Mouse (Mus musculus): ENCODE data around the gene Rc3h2. TPM values are rescaled to one million over a fixed set of nuclear protein-coding genes. Genes with fewer than 3 reads are reported as not detected.
A peak's percentile ranks its signal among the peaks of the same experiment; 100 is the strongest.

The Rc3h2 gene
- polyA plus RNA-seq, 1 experiment, result 60.9 TPM

DNA sequence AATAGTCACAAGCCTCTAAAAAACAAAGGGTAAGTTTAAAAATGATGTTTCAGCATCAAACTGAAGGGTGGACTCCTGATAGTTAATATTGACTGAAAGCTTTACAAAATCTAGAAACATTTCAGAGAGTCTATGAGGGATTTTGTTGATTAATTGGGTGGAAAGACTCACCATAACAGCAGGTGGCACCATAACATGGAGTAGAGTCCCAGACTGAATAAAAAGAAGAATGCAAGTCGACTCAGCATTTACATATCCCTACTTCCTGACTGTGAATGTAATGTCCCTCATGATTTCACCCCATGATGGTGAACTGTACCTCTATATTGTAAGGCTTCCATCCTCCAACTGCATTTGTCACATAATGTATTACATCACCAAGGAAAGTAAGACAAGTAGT lies 27.2 kb downstream of the Rc3h2 start:
- TF ChIP-seq EP300 (IDR thresholded peaks at IDR 0.05; ENCODE audit: insufficient read depth, low read depth, low read length) (no peak), CTCF (IDR thresholded peaks at IDR 0.05; ENCODE audit: low read depth, low read length) (no peak), POLR2A (IDR thresholded peaks at IDR 0.05; ENCODE audit: insufficient read depth, low read length) (no peak)
- H3K4me3 ChIP-seq (ENCODE audit: low read depth, low read length), result no peak overlapping the region
- H3K4me1 ChIP-seq (ENCODE audit: control insufficient read depth, insufficient read depth, low read length), result no peaks in the 10 kb centered on the region
- no peaks in the 10 kb centered on the region for H3K9me3 ChIP-seq (replicated peaks; ENCODE audit: control insufficient read depth, insufficient read depth, low read length, poor library complexity, severe bottlenecking)
- H3K27ac ChIP-seq (ENCODE audit: insufficient read depth, low read length), result no peak overlapping the region
- peaks cover 16% of the 10 kb centered on the region for H3K36me3 ChIP-seq (ENCODE audit: control insufficient read depth, insufficient read depth, low read length, poor library complexity, severe bottlenecking)
- H3K27me3 ChIP-seq (ENCODE audit: control insufficient read depth, insufficient read depth, low read length, poor library complexity, severe bottlenecking), result no peaks in the 10 kb centered on the region
- H3K9ac ChIP-seq (ENCODE audit: low read depth, poor library complexity, severe bottlenecking), result no peak overlapping the region

DNA sequence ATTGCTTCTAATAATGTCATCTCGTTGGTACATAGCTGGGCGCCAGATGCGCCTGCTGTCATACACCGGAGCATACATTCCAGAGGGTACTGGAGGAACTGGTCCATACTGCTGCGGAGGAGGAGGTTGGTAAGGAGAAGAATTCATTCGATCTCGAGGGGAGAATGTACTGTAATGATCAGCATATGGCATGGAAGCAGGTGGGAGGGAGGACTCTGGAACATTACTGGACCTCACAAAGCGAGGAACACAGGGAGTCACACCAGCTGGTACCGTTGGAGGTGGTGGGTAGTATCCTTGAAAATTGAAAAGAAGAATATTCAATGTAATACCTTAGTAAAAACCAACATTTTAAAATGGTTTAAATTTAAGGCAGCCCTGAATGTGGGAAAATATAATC lies 39.8 kb downstream of the Rc3h2 start:
- H3K9ac ChIP-seq (ENCODE audit: low read depth, poor library complexity, severe bottlenecking), result no peak overlapping the region
- no peaks in the 10 kb centered on the region for H3K9me3 ChIP-seq (replicated peaks; ENCODE audit: control insufficient read depth, insufficient read depth, low read length, poor library complexity, severe bottlenecking)
- H3K4me3 ChIP-seq (ENCODE audit: low read depth, low read length), result no peak overlapping the region
- no peaks in the 10 kb centered on the region for H3K27me3 ChIP-seq (ENCODE audit: control insufficient read depth, insufficient read depth, low read length, poor library complexity, severe bottlenecking)
- peaks cover 19% of the 10 kb centered on the region for H3K36me3 ChIP-seq (ENCODE audit: control insufficient read depth, insufficient read depth, low read length, poor library complexity, severe bottlenecking)
- no peak for TF ChIP-seq POLR2A (IDR thresholded peaks at IDR 0.05; ENCODE audit: insufficient read depth, low read length)
- H3K27ac ChIP-seq (ENCODE audit: insufficient read depth, low read length), result no peak overlapping the region
- H3K4me1 ChIP-seq (ENCODE audit: control insufficient read depth, insufficient read depth, low read length), result no peaks in the 10 kb centered on the region

DNA sequence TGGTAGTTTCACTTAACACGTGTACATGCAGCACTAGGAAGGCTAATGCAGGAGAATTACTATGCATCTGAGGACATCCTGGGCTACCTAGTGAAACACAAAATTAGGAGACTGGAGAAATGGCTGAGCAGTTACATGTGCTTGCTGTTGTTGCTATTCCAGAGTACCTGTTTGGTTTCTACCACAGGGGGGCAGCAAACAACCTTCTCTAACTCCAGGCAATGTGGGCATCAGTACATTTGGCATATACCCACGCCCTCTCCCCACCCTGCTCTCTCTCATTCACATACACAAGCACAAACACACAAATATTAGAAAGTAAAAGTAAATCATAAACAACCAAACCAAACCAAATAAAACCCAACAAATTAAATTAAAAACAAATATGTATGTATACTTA lies 42.5 kb downstream of the Rc3h2 start:
- H3K4me1 ChIP-seq (ENCODE audit: control insufficient read depth, insufficient read depth, low read length), result no peaks in the 10 kb centered on the region
- no peak overlapping the region for H3K9ac ChIP-seq (ENCODE audit: low read depth, poor library complexity, severe bottlenecking)
- H3K9me3 ChIP-seq (replicated peaks; ENCODE audit: control insufficient read depth, insufficient read depth, low read length, poor library complexity, severe bottlenecking), result no peaks in the 10 kb centered on the region
- no peak overlapping the region for H3K4me3 ChIP-seq (ENCODE audit: low read depth, low read length)
- TF ChIP-seq EP300 (IDR thresholded peaks at IDR 0.05; ENCODE audit: insufficient read depth, low read depth, low read length), result no peak
- no peak for TF ChIP-seq POLR2A (IDR thresholded peaks at IDR 0.05; ENCODE audit: insufficient read depth, low read length)
- peak; percentile 44 for TF ChIP-seq CTCF (IDR thresholded peaks at IDR 0.05; ENCODE audit: low read depth, low read length)
- H3K27me3 ChIP-seq (ENCODE audit: control insufficient read depth, insufficient read depth, low read length, poor library complexity, severe bottlenecking), result no peaks in the 10 kb centered on the region
- H3K36me3 ChIP-seq (ENCODE audit: control insufficient read depth, insufficient read depth, low read length, poor library complexity, severe bottlenecking), result peaks cover 35% of the 10 kb centered on the region
- no peak overlapping the region for H3K27ac ChIP-seq (ENCODE audit: insufficient read depth, low read length)

DNA sequence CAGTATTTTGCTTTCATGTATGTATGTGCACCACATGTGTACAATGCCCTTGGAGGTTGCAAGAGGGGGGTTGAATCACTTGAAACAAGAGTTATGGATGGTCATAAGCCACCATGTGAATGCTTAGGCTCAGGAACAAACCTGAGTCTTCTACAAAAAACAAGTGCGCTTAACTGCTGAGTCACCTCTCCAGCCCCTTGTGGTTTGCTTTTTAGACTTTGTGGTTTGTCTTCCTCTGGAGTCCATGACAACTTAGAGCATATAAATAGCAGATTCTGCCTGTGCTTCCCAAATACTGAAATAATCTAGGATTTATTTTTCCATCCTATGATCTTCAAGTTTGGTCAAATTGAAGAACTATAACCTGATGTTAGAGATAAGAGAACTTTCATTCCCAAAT lies 46.7 kb downstream of the Rc3h2 start:
- no peak for TF ChIP-seq CTCF (IDR thresholded peaks at IDR 0.05; ENCODE audit: low read depth, low read length)
- TF ChIP-seq POLR2A (IDR thresholded peaks at IDR 0.05; ENCODE audit: insufficient read depth, low read length), result no peak
- no peak for TF ChIP-seq EP300 (IDR thresholded peaks at IDR 0.05; ENCODE audit: insufficient read depth, low read depth, low read length)
- Histone ChIP-seq H3K36me3 (ENCODE audit: control insufficient read depth, insufficient read depth, low read length, poor library complexity, severe bottlenecking) (peaks cover 23% of the 10 kb centered on the region), H3K27me3 (ENCODE audit: control insufficient read depth, insufficient read depth, low read length, poor library complexity, severe bottlenecking) (no peaks in the 10 kb centered on the region), H3K4me1 (ENCODE audit: control insufficient read depth, insufficient read depth, low read length) (no peaks in the 10 kb centered on the region), H3K27ac (ENCODE audit: insufficient read depth, low read length) (no peak overlapping the region), H3K9me3 (replicated peaks; ENCODE audit: control insufficient read depth, insufficient read depth, low read length, poor library complexity, severe bottlenecking) (no peaks in the 10 kb centered on the region), H3K9ac (ENCODE audit: low read depth, poor library complexity, severe bottlenecking) (no peak overlapping the region), H3K4me3 (ENCODE audit: low read depth, low read length) (no peak overlapping the region)

DNA sequence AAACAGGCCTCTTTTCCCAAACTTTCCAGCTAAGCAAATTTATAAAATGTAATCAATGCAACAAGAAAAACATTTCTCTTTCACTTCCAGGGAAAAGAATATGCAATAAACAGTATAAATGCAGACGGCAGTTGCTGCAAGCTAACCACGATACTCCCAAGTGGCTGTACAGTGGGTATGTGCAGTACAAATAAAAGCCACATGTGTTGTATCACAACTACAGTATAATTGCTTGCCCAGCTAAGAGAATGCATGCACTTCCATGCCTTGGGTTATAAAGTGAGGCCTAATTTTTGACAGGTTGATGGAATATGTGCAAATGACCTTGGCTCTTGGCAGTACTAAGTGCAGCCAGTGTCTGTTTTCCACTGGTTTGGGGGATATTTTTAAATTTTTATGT lies 52.1 kb downstream of the Rc3h2 start:
- H3K27ac ChIP-seq (ENCODE audit: insufficient read depth, low read length), result no peak overlapping the region
- no peaks in the 10 kb centered on the region for H3K27me3 ChIP-seq (ENCODE audit: control insufficient read depth, insufficient read depth, low read length, poor library complexity, severe bottlenecking)
- TF ChIP-seq EP300 (IDR thresholded peaks at IDR 0.05; ENCODE audit: insufficient read depth, low read depth, low read length), result no peak
- TF ChIP-seq CTCF (IDR thresholded peaks at IDR 0.05; ENCODE audit: low read depth, low read length), result no peak
- H3K9me3 ChIP-seq (replicated peaks; ENCODE audit: control insufficient read depth, insufficient read depth, low read length, poor library complexity, severe bottlenecking), result no peaks in the 10 kb centered on the region
- H3K4me1 ChIP-seq (ENCODE audit: control insufficient read depth, insufficient read depth, low read length), result no peaks in the 10 kb centered on the region
- peaks cover 6% of the 10 kb centered on the region for H3K36me3 ChIP-seq (ENCODE audit: control insufficient read depth, insufficient read depth, low read length, poor library complexity, severe bottlenecking)
- no peak overlapping the region for H3K9ac ChIP-seq (ENCODE audit: low read depth, poor library complexity, severe bottlenecking)
- H3K4me3 ChIP-seq (ENCODE audit: low read depth, low read length), result no peak overlapping the region

DNA sequence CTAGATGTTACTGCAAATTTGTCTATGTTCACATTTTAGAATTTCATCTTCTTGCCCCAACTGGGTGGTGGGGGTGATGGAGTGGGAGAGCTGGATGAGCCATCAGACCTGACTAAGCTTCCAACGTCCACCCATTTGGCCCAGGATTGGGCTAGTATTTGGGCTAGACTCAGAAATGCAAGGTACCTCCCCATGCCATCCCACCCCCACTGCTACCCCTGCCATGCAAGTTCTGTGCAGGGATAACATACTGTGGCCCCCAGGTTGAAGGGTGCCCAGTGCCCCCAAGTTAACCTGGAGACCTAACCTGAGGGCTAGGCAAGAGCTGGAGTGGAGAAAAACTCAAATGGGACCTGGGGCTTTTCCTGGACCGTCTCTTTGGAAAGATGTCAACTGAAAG lies 62.8 kb downstream of the Rc3h2 start:
- Histone ChIP-seq H3K4me3 (ENCODE audit: low read depth, low read length) (peak overlapping the region; percentile 43), H3K9me3 (replicated peaks; ENCODE audit: control insufficient read depth, insufficient read depth, low read length, poor library complexity, severe bottlenecking) (peaks cover 2% of the 10 kb centered on the region; the same call in 1 of the 2 replicates), H3K27ac (ENCODE audit: insufficient read depth, low read length) (peak overlapping the region; percentile 85), H3K27me3 (ENCODE audit: control insufficient read depth, insufficient read depth, low read length, poor library complexity, severe bottlenecking) (no peaks in the 10 kb centered on the region), H3K9ac (ENCODE audit: low read depth, poor library complexity, severe bottlenecking) (peak overlapping the region; percentile 38), H3K36me3 (ENCODE audit: control insufficient read depth, insufficient read depth, low read length, poor library complexity, severe bottlenecking) (peaks cover 25% of the 10 kb centered on the region), H3K4me1 (ENCODE audit: control insufficient read depth, insufficient read depth, low read length) (no peaks in the 10 kb centered on the region)
- TF ChIP-seq EP300 (IDR thresholded peaks at IDR 0.05; ENCODE audit: insufficient read depth, low read depth, low read length) (no peak), POLR2A (IDR thresholded peaks at IDR 0.05; ENCODE audit: insufficient read depth, low read length) (no peak), CTCF (IDR thresholded peaks at IDR 0.05; ENCODE audit: low read depth, low read length) (no peak)
